Mouse (Mus musculus): ENCODE measurements around the gene Abca1. TPM values are rescaled to one million over a fixed set of nuclear protein-coding genes. Genes with fewer than 3 reads are reported as not detected.

The Abca1 gene
- 10 to 100 TPM; 38.2 to 40.5 TPM for total RNA-seq (2021)
- long read RNA-seq, partial matches to known transcripts: 2 of 6 reads
- long read RNA-seq, other reads (novel, unspliced or antisense): 4 of 6 reads

- peak; percentile 90 to 92 for DNase-seq (ENCODE audit: low spot score in 2 of 2)
Observed at GRCm38 (mm10) chr4:53159767-53160166, at the start of gene Abca1. Abca1 (minus strand) TSS chr4:53159895.

GRCm38 (mm10) chr4:53204482-53204881 is 44.8 kb upstream of the Abca1 start:
- no peak for DNase-seq (ENCODE audit: low spot score in 2 of 2)

GRCm38 (mm10) chr4:53203595-53204400 is 44.1 kb upstream of the Abca1 start:
- DNase-seq (ENCODE audit: low spot score in 2 of 2): peak in 1 of 2 experiments; percentile 21

- DNase-seq (ENCODE audit: low spot score in 2 of 2): no peak
Observed at GRCm38 (mm10) chr4:53200276-53200675, 40.6 kb upstream of the Abca1 start.

- no peak for DNase-seq (ENCODE audit: low spot score in 2 of 2)
Observed at GRCm38 (mm10) chr4:53197842-53198241, 38.1 kb upstream of the Abca1 start.

- DNase-seq (ENCODE audit: low spot score in 2 of 2): peak; percentile 83 to 89
Observed at GRCm38 (mm10) chr4:53196058-53196771, 36.5 kb upstream of the Abca1 start.

GRCm38 (mm10) chr4:53187071-53187470 is 27.4 kb upstream of the Abca1 start:
- DNase-seq (ENCODE audit: low spot score in 2 of 2): peak; percentile 21 to 29

GRCm38 (mm10) chr4:53186573-53186972 is 26.9 kb upstream of the Abca1 start:
- DNase-seq (ENCODE audit: low spot score in 2 of 2): peak in 1 of 2 experiments; percentile 20

- DNase-seq (ENCODE audit: low spot score in 2 of 2): no peak
Observed at GRCm38 (mm10) chr4:53186141-53186540, 26.4 kb upstream of the Abca1 start.

- no peak for DNase-seq (ENCODE audit: low spot score in 2 of 2)
Observed at GRCm38 (mm10) chr4:53181479-53181878, 21.8 kb upstream of the Abca1 start.

- no peak for DNase-seq (ENCODE audit: low spot score in 2 of 2)
Observed at GRCm38 (mm10) chr4:53179308-53179820, 19.7 kb upstream of the Abca1 start.

GRCm38 (mm10) chr4:53178489-53178888 is 18.8 kb upstream of the Abca1 start:
- no peak for DNase-seq (ENCODE audit: low spot score in 2 of 2)

- DNase-seq (ENCODE audit: low spot score in 2 of 2): no peak
Observed at GRCm38 (mm10) chr4:53177696-53178095, 18.0 kb upstream of the Abca1 start.

GRCm38 (mm10) chr4:53174906-53175305 is 15.2 kb upstream of the Abca1 start:
- no peak for DNase-seq (ENCODE audit: low spot score in 2 of 2)

GRCm38 (mm10) chr4:53170403-53170802 is 10.7 kb upstream of the Abca1 start:
- no peak for DNase-seq (ENCODE audit: low spot score in 2 of 2)

- no peak for DNase-seq (ENCODE audit: low spot score in 2 of 2)
Observed at GRCm38 (mm10) chr4:53165231-53165630, 5.5 kb upstream of the Abca1 start.

- DNase-seq (ENCODE audit: low spot score in 2 of 2): peak; percentile 34 to 40
Observed at GRCm38 (mm10) chr4:53159176-53159575, 519 bp downstream of the Abca1 start.

- DNase-seq (ENCODE audit: low spot score in 2 of 2): peak; percentile 87 to 89
Observed at GRCm38 (mm10) chr4:53158634-53159033, 1.1 kb downstream of the Abca1 start.

- DNase-seq (ENCODE audit: low spot score in 2 of 2): no peak
Observed at GRCm38 (mm10) chr4:53155471-53155870, 4.2 kb downstream of the Abca1 start.

- DNase-seq (ENCODE audit: low spot score in 2 of 2): no peak
Observed at GRCm38 (mm10) chr4:53153711-53154110, 6.0 kb downstream of the Abca1 start.

- DNase-seq (ENCODE audit: low spot score in 2 of 2): no peak
Observed at GRCm38 (mm10) chr4:53153061-53153460, 6.6 kb downstream of the Abca1 start.

GRCm38 (mm10) chr4:53152655-53153054 is 7.0 kb downstream of the Abca1 start:
- no peak for DNase-seq (ENCODE audit: low spot score in 2 of 2)

Data from layer of hippocampus, postnatal 10 days (tissue).